Mouse (Mus musculus): ENCODE data around the gene Tmem161a.
A peak's percentile ranks its signal among the peaks of the same experiment; 100 is the strongest.
"Not testable (repeated sequence)": the region's sequence is repeated elsewhere in the genome, so short reads cannot be mapped to it uniquely, and the experiment has no call there.

Gene Tmem161a

GRCm38 (mm10) chr8:70212112-70213055 lies 40.2 kb downstream of the Tmem161a start, which contains the start of gene Slc25a42:
Slc25a42 (minus strand) TSS chr8:70212305.
- DNase-seq: peak; percentile 97 to 100

GRCm38 (mm10) chr8:70214411-70214810 lies 42.3 kb downstream of the Tmem161a start:
- DNase-seq: no peak

GRCm38 (mm10) chr8:70215092-70215491 lies 42.9 kb downstream of the Tmem161a start:
- peak in 1 of 2 experiments; percentile 8 for DNase-seq

- not testable (repeated sequence) for DNase-seq
These were observed 44.0 kb downstream of the Tmem161a start for GRCm38 (mm10) chr8:70216161-70216560.

- peak; percentile 73 to 75 for DNase-seq
These were observed 44.4 kb downstream of the Tmem161a start for GRCm38 (mm10) chr8:70216566-70216965.

GRCm38 (mm10) chr8:70217441-70217840 lies 45.3 kb downstream of the Tmem161a start:
- DNase-seq: no peak

GRCm38 (mm10) chr8:70219107-70219684 lies 47.0 kb downstream of the Tmem161a start:
- no peak for DNase-seq

- DNase-seq: peak; percentile 52 to 55
These were observed 48.2 kb downstream of the Tmem161a start for GRCm38 (mm10) chr8:70220236-70220840.

GRCm38 (mm10) chr8:70220911-70221310 lies 48.8 kb downstream of the Tmem161a start:
- DNase-seq: no peak

GRCm38 (mm10) chr8:70222041-70222440 lies 49.9 kb downstream of the Tmem161a start:
- no peak for DNase-seq

- peak; percentile 44 to 51 for DNase-seq
These were observed 51.2 kb downstream of the Tmem161a start for GRCm38 (mm10) chr8:70223341-70223740.

- DNase-seq: no peak
These were observed 55.8 kb downstream of the Tmem161a start for GRCm38 (mm10) chr8:70227997-70228396.

GRCm38 (mm10) chr8:70230837-70231236 lies 58.7 kb downstream of the Tmem161a start:
- DNase-seq: no peak

Measured in cerebellum, adult 18-20 months (tissue).